Mouse (Mus musculus) forebrain, embryonic 16.5 days (tissue): ENCODE data around the gene Nrxn1. TPM values are rescaled to one million over a fixed set of nuclear protein-coding genes. Genes with fewer than 3 reads are reported as not detected.
A peak's percentile ranks its signal among the peaks of the same experiment; 100 is the strongest.

ENCODE experiments used
- ATAC-seq: fragments of 200-750 bp; cut with Nextera tagmentation; 2 replicates; pipeline ENCODE4 v1.8.0; 2017; ENCODE audit warnings: mild to moderate bottlenecking, moderate library complexity
- H3K27ac ChIP-seq: fragments of 300-500 bp; sonication (generic); 2 replicates; pipeline ENCODE4 v1.5.1; 2014; ENCODE audit warnings: low read length, control low read depth
- H3K27me3 ChIP-seq: fragments of 300-500 bp; sonication (generic); replicated peaks from 2 replicates; pipeline ENCODE4 v1.6.1; 2014; ENCODE audit warnings: low read length; ENCODE audit not compliant: control insufficient read depth, insufficient read depth
- H3K36me3 ChIP-seq: fragments of 300-500 bp; sonication (generic); 2 replicates; pipeline ENCODE4 v1.6.1; 2014; ENCODE audit not compliant: control insufficient read depth, insufficient read depth
- H3K4me1 ChIP-seq: fragments of 300-500 bp; sonication (generic); replicated peaks from 2 replicates; pipeline ENCODE4 v1.6.1; 2014; ENCODE audit warnings: low read length; ENCODE audit not compliant: control insufficient read depth, insufficient read depth
- H3K4me2 ChIP-seq: fragments of 300-500 bp; sonication (generic); 2 replicates; pipeline ENCODE4 v1.6.1; 2014; ENCODE audit warnings: mild to moderate bottlenecking, low read length, control low read depth
- H3K4me3 ChIP-seq: fragments of 300-500 bp; sonication (generic); replicated peaks from 2 replicates; pipeline ENCODE4 v1.5.1; 2014; ENCODE audit warnings: mild to moderate bottlenecking, low read length, control low read depth
- H3K9ac ChIP-seq: fragments of 300-500 bp; sonication (generic); replicated peaks from 2 replicates; pipeline ENCODE4 v1.6.1; 2014; ENCODE audit warnings: low read depth, low read length, control low read depth
- H3K9me3 ChIP-seq: fragments of 300-500 bp; sonication (generic); 2 replicates; pipeline ENCODE4 v1.6.1; 2016; ENCODE audit warnings: low read length; ENCODE audit not compliant: control insufficient read depth
- WGBS: fragments of 180-500 bp; shearing (Covaris S2); extraction: QIAGEN DNeasy Blood & Tissue Kit; methylation state at CpG from one replicate; pipeline ENCODE4 v1.1.7; 2014; 5-methylcytosine and 5-hydroxymethylcytosine counted together
- polyA plus RNA-seq: library from polyadenylated mRNA; unstranded; fragments of >200 nt; fragmentation: Nextera tagmentation; extraction: Ambion mirVana; gene quantifications from 2 replicates; pipeline ENCODE4 v1.2.1, GENCODE M21; 2015

Gene Nrxn1
- polyA plus RNA-seq, 1 experiment from 2014 or later = 198 TPM

GRCm38 (mm10) chr17:90060872-90061271, 1032.0 kb downstream of the Nrxn1 start:
- Histone ChIP-seq H3K27ac (no peak overlapping the region), H3K4me1 (peaks cover 10% of the 10 kb centered on the region; the same call in 1 of the 2 replicates), H3K9me3 (no peaks in the 10 kb centered on the region), H3K27me3 (no peaks in the 10 kb centered on the region), H3K4me2 (no peak overlapping the region), H3K36me3 (no peaks in the 10 kb centered on the region), H3K9ac (no peak overlapping the region), H3K4me3 (no peak overlapping the region)
- WGBS = 26% methylated on average over 5 of the region's 5 CpGs
- peak; percentile 90 for ATAC-seq

- no peak overlapping the region for H3K4me2 ChIP-seq
- no peak for ATAC-seq
- WGBS = 43% methylated on average over 3 of the region's 3 CpGs
Observed at GRCm38 (mm10) chr17:90060168-90060567, 1032.7 kb downstream of the Nrxn1 start.

GRCm38 (mm10) chr17:90059320-90060111, 1033.4 kb downstream of the Nrxn1 start:
- Histone ChIP-seq H3K4me3 (no peak overlapping the region), H3K9ac (no peak overlapping the region), H3K27ac (peak overlapping the region; percentile 42), H3K4me1 (peaks cover 10% of the 10 kb centered on the region; the same call in 1 of the 2 replicates), H3K9me3 (no peaks in the 10 kb centered on the region), H3K27me3 (no peaks in the 10 kb centered on the region), H3K4me2 (no peak overlapping the region), H3K36me3 (no peaks in the 10 kb centered on the region)
- no peak; the same call in 1 of the 2 replicates for ATAC-seq
- WGBS = 75% methylated on average over 7 of the region's 7 CpGs

More at GRCm38 (mm10) chr17:90060168-90060567, 1032.7 kb downstream of the Nrxn1 start:
- no peaks in the 10 kb centered on the region for H3K9me3 ChIP-seq
- peaks cover 10% of the 10 kb centered on the region; the same call in 1 of the 2 replicates for H3K4me1 ChIP-seq
- no peak overlapping the region for H3K9ac ChIP-seq
- no peaks in the 10 kb centered on the region for H3K27me3 ChIP-seq
- no peaks in the 10 kb centered on the region for H3K36me3 ChIP-seq
- peak overlapping the region; percentile 59 for H3K27ac ChIP-seq
- H3K4me3 ChIP-seq = no peak overlapping the region

GRCm38 (mm10) chr17:90054312-90054711, 1038.6 kb downstream of the Nrxn1 start:
- H3K4me3 ChIP-seq = no peak overlapping the region
- H3K4me1 ChIP-seq = no peaks in the 10 kb centered on the region
- no peak overlapping the region for H3K27ac ChIP-seq
- H3K27me3 ChIP-seq = no peaks in the 10 kb centered on the region
- peak; percentile 31; the same call in 1 of the 2 replicates for ATAC-seq
- no peaks in the 10 kb centered on the region for H3K36me3 ChIP-seq
- H3K9me3 ChIP-seq = no peaks in the 10 kb centered on the region
- 39% methylated on average over 5 of the region's 5 CpGs for WGBS
- no peak overlapping the region for H3K9ac ChIP-seq
- no peak overlapping the region for H3K4me2 ChIP-seq

- ATAC-seq = no peak
- Histone ChIP-seq H3K9me3 (no peaks in the 10 kb centered on the region), H3K4me1 (no peaks in the 10 kb centered on the region), H3K9ac (no peak overlapping the region), H3K36me3 (no peaks in the 10 kb centered on the region), H3K27me3 (no peaks in the 10 kb centered on the region), H3K4me3 (no peak overlapping the region), H3K4me2 (no peak overlapping the region), H3K27ac (no peak overlapping the region)
- 18% methylated on average over 1 of the region's 1 CpGs for WGBS
Observed at GRCm38 (mm10) chr17:90039316-90039715, 1053.6 kb downstream of the Nrxn1 start.

GRCm38 (mm10) chr17:90032416-90032815, 1060.5 kb downstream of the Nrxn1 start:
- Histone ChIP-seq H3K4me3 (no peak overlapping the region), H3K9me3 (no peaks in the 10 kb centered on the region), H3K27ac (no peak overlapping the region), H3K4me2 (no peak overlapping the region), H3K36me3 (no peaks in the 10 kb centered on the region), H3K9ac (no peak overlapping the region), H3K27me3 (no peaks in the 10 kb centered on the region), H3K4me1 (no peaks in the 10 kb centered on the region)
- ATAC-seq = no peak
- WGBS = 67% methylated on average over 2 of the region's 2 CpGs

GRCm38 (mm10) chr17:90016636-90017035, 1076.2 kb downstream of the Nrxn1 start:
- no peak overlapping the region for H3K4me2 ChIP-seq
- WGBS = 61% methylated on average over 1 of the region's 1 CpGs
- H3K4me1 ChIP-seq = no peaks in the 10 kb centered on the region
- H3K36me3 ChIP-seq = no peaks in the 10 kb centered on the region
- ATAC-seq = no peak
- H3K9ac ChIP-seq = no peak overlapping the region
- no peak overlapping the region for H3K27ac ChIP-seq
- no peaks in the 10 kb centered on the region for H3K27me3 ChIP-seq
- H3K4me3 ChIP-seq = no peak overlapping the region
- H3K9me3 ChIP-seq = 0 out of 2 replicates have a peak, but pooled peaks cover 5% of the 10 kb centered on the region

GRCm38 (mm10) chr17:90011761-90012160, 1081.1 kb downstream of the Nrxn1 start:
- Histone ChIP-seq H3K36me3 (no peaks in the 10 kb centered on the region), H3K4me1 (peaks cover 4% of the 10 kb centered on the region; the same call in 1 of the 2 replicates), H3K9me3 (0 out of 2 replicates have a peak, but pooled peaks cover 5% of the 10 kb centered on the region), H3K4me2 (no peak overlapping the region), H3K27me3 (no peaks in the 10 kb centered on the region), H3K27ac (no peak overlapping the region), H3K4me3 (no peak overlapping the region), H3K9ac (no peak overlapping the region)
- no peak for ATAC-seq
- WGBS = 97% methylated on average over 1 of the region's 1 CpGs

GRCm38 (mm10) chr17:90007438-90008109, 1085.3 kb downstream of the Nrxn1 start:
- no peaks in the 10 kb centered on the region for H3K36me3 ChIP-seq
- H3K4me3 ChIP-seq = no peak overlapping the region
- H3K9me3 ChIP-seq = no peaks in the 10 kb centered on the region
- peaks cover 4% of the 10 kb centered on the region; the same call in 1 of the 2 replicates for H3K4me1 ChIP-seq
- WGBS = 49% methylated on average over 5 of the region's 5 CpGs
- no peak overlapping the region for H3K9ac ChIP-seq
- ATAC-seq = peak; percentile 66
- H3K27ac ChIP-seq = no peak overlapping the region
- H3K27me3 ChIP-seq = no peaks in the 10 kb centered on the region
- no peak overlapping the region for H3K4me2 ChIP-seq
